Mouse (Mus musculus) left cerebral cortex, adult 18-20 months (tissue): Measurements from ENCODE around the gene Tenm4. TPM values are rescaled to one million over a fixed set of nuclear protein-coding genes. Genes with fewer than 3 reads are reported as not detected.

Experiments
- DNase-seq, 2 experiments: peaks; one replicate each; pipeline ENCODE4 v3.0.0; 2021 to 2022; ENCODE audit warnings: low spot score in 2 of 2, mixed read lengths in 1 of 2
- total RNA-seq, 2 experiments: library from RNA; stranded (reverse); gene quantifications; 2 replicates each; pipeline ENCODE4 v1.2.3; 2021

The Tenm4 gene
- total RNA-seq, 2 experiments from 2014 or later, result 126 to 135 TPM

GRCm38 (mm10) chr7:96406630-96407214 lies 235.7 kb downstream of the Tenm4 start:
- DNase-seq, result no peak

- DNase-seq, result no peak
Measured at GRCm38 (mm10) chr7:96408161-96408889, 237.3 kb downstream of the Tenm4 start.

DNA sequence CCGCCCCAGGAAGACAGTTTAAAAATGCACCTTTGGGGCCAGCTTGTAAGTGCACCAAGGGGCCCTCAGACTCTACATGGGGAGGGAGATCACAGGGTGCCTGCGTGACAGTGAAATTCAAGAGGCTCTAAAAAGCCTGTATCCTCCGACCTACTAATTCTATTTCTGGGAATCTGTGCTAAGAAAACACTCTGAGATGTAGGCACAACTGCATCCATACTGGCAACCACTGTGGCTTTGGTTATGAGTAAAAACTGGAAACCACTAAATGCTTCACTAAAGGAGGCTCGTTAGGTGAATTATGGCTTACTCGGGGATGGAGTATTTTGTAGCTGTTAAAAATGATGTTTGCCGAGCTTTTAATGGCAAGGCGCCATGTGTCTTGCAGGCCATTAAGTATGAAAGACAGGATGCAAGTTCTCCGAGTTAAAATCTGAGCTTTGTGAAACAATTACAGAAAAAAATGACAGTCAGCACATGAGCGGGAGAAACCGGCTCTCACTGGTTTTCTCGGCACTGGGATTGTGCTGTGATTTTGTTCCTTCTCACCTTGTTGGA lies 238.4 kb downstream of the Tenm4 start:
- DNase-seq, result peak in 1 of 2 experiments; percentile 11

- no peak for DNase-seq
Measured at GRCm38 (mm10) chr7:96413822-96414221, 242.8 kb downstream of the Tenm4 start.

DNA sequence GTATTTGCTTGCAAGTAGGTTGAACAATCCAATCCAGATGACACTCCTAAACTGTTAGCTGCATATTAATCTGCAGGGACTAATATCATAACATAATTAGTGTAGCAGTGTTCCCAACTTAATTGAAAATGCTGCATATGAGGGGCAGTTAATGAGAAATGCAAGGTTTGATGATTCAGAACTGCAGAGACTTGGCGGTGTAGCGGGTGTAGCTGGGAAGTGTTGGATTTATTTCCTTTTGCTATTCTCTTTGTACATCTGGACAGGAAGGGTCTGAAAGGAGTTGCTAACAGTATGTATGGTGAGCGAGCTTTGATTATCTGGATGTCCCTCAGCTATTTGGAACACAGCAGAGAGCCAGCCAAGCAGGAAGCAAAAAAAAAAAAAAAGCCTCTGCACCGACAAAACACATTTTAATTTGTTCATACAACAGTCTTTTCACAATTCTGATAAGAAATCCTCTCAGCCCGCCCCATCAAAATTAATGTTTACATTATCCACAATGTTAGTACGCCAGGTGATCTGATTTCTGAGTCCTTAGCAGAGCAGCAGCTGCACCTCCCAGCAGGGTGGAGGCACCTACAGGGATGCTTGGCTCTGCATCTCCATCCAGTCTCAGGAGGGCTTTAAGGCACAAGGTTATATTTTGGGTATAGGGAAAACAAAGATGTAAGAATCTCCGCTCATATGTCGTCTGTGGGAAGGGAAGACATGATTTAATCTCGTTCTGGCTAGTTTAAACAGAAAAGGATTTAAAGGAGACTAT lies 243.4 kb downstream of the Tenm4 start:
- DNase-seq, result no peak

DNA sequence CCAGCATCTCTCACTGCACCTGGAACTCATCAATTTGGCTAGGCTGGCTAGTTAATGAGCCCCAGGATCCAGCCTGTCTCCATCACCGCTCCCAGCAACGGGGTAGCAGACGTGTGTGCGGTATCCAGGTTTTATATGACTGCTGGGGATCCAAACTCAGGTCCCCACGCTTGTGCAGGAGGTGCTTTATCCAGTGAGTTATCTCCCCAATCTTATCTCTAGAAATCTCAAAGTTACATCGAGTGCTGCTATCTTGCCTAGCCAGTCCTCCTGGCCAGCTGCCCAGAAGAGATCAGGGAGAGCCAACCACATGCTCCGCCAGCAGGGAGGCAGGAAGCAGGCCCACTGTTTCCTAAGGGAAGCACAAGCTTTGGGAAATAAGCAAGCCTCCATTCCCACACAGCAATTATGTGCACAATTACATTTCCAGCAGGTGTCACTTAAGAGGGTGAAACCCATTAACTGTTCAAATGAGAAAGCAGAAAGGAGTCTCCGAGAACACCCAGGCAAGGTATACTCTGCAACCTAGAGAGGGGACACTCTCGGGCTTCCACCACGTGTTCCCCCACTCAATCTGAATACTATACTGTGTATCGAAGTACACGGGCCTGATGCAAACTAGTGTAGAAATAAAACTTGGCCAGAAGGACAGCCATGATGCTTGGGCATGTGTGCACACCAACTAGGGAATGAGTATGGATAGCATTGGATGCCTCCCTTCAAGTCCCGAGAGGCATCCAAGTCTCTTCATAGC lies 246.4 kb downstream of the Tenm4 start:
- peak; percentile 77 to 83 for DNase-seq

GRCm38 (mm10) chr7:96418146-96418545 lies 247.1 kb downstream of the Tenm4 start:
- DNase-seq, result no peak

GRCm38 (mm10) chr7:96420045-96420444 lies 249.0 kb downstream of the Tenm4 start:
- DNase-seq, result no peak

- DNase-seq, result no peak
Measured at GRCm38 (mm10) chr7:96420926-96421605, 250.0 kb downstream of the Tenm4 start.

- DNase-seq, result no peak
Measured at GRCm38 (mm10) chr7:96426954-96427353, 255.9 kb downstream of the Tenm4 start.

DNA sequence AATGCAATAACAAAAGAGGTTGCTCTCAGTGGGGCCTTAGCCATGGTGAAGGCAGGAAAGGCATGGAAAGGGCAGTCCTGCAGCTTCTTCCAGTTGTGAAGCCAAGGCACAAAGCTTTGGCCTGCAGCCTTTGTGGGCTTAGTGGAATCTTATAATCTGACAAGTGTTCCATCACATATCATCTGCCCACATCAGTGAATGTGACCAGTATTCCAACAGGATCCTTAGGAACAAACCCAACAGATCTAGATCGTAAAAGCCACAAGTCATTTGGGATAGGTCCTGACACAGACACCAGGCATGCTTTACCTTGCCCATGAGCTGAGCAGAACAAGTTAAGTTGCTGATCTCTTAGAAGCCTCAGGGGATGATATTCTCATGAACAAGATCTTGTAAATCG lies 262.3 kb downstream of the Tenm4 start:
- no peak for DNase-seq

DNA sequence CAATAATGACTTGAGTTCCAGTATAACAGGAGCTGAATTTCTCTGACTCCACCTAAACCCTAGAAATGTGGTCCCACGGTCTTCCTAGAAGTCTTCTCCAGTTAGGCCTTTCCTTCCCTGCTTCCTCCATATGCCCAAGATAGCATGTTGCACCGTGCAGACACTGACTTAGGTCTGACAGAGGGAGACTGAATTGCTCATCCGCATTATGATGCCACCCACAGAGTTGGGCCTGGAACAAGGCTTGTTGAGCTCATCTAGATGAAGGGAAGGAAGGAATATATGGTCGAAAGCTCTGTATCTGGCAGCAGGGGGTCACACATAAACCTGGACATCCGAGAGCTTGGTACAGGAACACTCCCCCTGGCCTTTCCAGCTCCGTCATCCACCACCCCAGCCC lies 267.3 kb downstream of the Tenm4 start:
- DNase-seq, result peak; percentile 58 to 61

GRCm38 (mm10) chr7:96440161-96440707 lies 269.2 kb downstream of the Tenm4 start:
- DNase-seq, result no peak

- DNase-seq, result peak; percentile 46 to 61
Measured at GRCm38 (mm10) chr7:96445771-96446170, 274.7 kb downstream of the Tenm4 start.

GRCm38 (mm10) chr7:96447806-96448397 lies 276.9 kb downstream of the Tenm4 start:
- DNase-seq, result no peak

GRCm38 (mm10) chr7:96455957-96456356 lies 284.9 kb downstream of the Tenm4 start:
- DNase-seq, result no peak

DNA sequence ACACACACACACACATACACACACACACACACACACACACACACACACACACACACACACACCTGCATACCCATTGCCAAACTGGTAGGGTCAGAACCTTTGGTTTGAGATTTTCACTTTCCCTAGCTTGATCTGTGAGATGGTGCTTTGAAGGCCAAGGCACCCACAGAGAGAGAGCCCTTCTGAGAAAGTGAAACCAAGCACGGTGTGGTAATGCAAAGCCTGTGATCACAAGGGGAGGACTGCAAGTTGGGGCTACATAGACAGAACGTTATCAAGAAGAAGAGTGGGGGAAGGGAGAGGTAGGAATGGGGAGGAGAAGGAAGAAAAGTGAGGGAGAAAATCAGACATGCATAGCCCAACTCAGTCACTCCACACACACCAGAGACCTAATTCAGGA lies 285.6 kb downstream of the Tenm4 start:
- no peak for DNase-seq

GRCm38 (mm10) chr7:96457891-96458290 lies 286.8 kb downstream of the Tenm4 start:
- DNase-seq, result peak; percentile 27 to 33

GRCm38 (mm10) chr7:96458992-96459391 lies 287.9 kb downstream of the Tenm4 start:
- DNase-seq, result no peak

- DNase-seq, result no peak
Measured at GRCm38 (mm10) chr7:96466761-96467160, 295.7 kb downstream of the Tenm4 start.
